Mouse (Mus musculus): ENCODE data around the gene Sh3kbp1. TPM values are rescaled to one million over a fixed set of nuclear protein-coding genes. Genes with fewer than 3 reads are reported as not detected.

The Sh3kbp1 gene
- total and polyA plus RNA-seq, 3 experiments, result 45.4 to 85.8 (median 48.2) TPM

DNA sequence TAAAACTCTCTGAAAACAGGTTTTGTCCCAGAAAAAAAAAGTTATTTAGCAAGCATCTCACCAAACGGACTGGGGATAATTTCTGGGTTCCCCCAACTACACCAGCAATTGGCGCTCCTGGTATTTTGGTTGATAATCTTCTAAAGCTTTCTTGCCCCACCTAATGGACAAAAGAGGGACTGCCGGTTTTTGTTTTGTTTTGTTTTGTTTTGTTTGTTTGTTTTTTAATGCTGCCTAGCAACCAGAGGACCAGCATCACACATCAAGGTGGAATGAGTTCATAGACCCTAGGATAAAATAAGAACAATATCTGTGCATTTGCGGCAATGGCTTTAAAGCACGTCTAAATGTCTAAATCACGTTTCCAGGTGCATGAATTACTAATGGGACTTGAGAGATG, 20.1 kb upstream of the Sh3kbp1 start:
- Histone ChIP-seq H3K9me3 (replicated peaks; ENCODE audit: low read length) (no peaks in the 10 kb centered on the region), H3K4me3 (replicated peaks in 1 of 3; ENCODE audit: low read depth in 2 of 3, low read length in 2 of 3, poor library complexity in 1 of 3) (no peak overlapping the region), H3K27ac (ENCODE audit: insufficient read depth, low read depth) (no peak overlapping the region), H3K9ac (ENCODE audit: insufficient read depth, low read depth) (no peak overlapping the region), H3K27me3 (replicated peaks) (no peaks in the 10 kb centered on the region), H3K4me2 (ENCODE audit: insufficient read depth, low read depth, poor library complexity, severe bottlenecking) (no peak overlapping the region), H3K79me2 (replicated peaks; ENCODE audit: control insufficient read depth, extremely low read depth, insufficient read depth, poor library complexity, severe bottlenecking) (no peaks in the 10 kb centered on the region), H3K36me3 (replicated peaks in 1 of 2; ENCODE audit: control insufficient read depth in 1 of 2, insufficient read depth in 1 of 2, low read length in 1 of 2) (no peaks in the 10 kb centered on the region), H3K4me1 (ENCODE audit: control insufficient read depth in 1 of 2, insufficient read depth in 2 of 2) (no peaks in the 10 kb centered on the region)
- dilution Hi-C loops (cut with MboI; ENCODE audit: extremely low pct_ligation_motif_present, extremely low pct_unique_long_range_greater_than_20kb, low sequenced_read_pairs) (no loop called here), in situ Hi-C loops (cut with MboI; ENCODE audit: low pct_ligation_motif_present, low pct_unique_long_range_greater_than_20kb, low sequenced_read_pairs) (loop anchor here (10.0 kb wide), 1 partner anchor 162 kb away; no protein-coding TSS in a partner anchor)
- no peak for TF ChIP-seq CHD1 (IDR thresholded peaks at IDR 0.05; ENCODE audit: low read depth, low read length)
- TF ChIP-seq RAD21 (IDR thresholded peaks at IDR 0.05; ENCODE audit: low read depth, low read length), result peak; percentile 66
- TF ChIP-seq SMC3 (IDR thresholded peaks at IDR 0.05; ENCODE audit: low read depth, low read length), result peak; percentile 44
- TF ChIP-seq ETS1 (conservative IDR thresholded peaks at IDR 0.05; ENCODE audit: low read depth, low read length), result no peak
- peak in 1 of 2 experiments; percentile 68; a peak in 2 of 4 replicates for TF ChIP-seq CTCF (conservative IDR thresholded peaks at IDR 0.05 in 1 of 2, IDR thresholded peaks at IDR 0.05 in 1 of 2; ENCODE audit: low read depth in 2 of 2, low read length in 2 of 2)
- peak; percentile 29 for DNase-seq (ENCODE audit: extremely low read depth)

- Histone ChIP-seq H3K4me1 (ENCODE audit: control insufficient read depth in 1 of 2, insufficient read depth in 2 of 2) (peaks cover 7 to 11% of the 10 kb centered on the region in 2 experiments), H3K27me3 (replicated peaks) (no peaks in the 10 kb centered on the region), H3K79me2 (replicated peaks; ENCODE audit: control insufficient read depth, extremely low read depth, insufficient read depth, poor library complexity, severe bottlenecking) (peaks cover 8% of the 10 kb centered on the region; the same call in 1 of the 2 replicates), H3K4me3 (replicated peaks in 1 of 3; ENCODE audit: low read depth in 2 of 3, low read length in 2 of 3, poor library complexity in 1 of 3) (peak overlapping the region in 2 of 3 experiments; percentile 65 to 66), H3K9ac (ENCODE audit: insufficient read depth, low read depth) (peak overlapping the region; percentile 30; the same call in 1 of the 2 replicates), H3K36me3 (replicated peaks in 1 of 2; ENCODE audit: control insufficient read depth in 1 of 2, insufficient read depth in 1 of 2, low read length in 1 of 2) (peaks cover 3 to 4% of the 10 kb centered on the region in 2 experiments), H3K9me3 (replicated peaks; ENCODE audit: low read length) (no peaks in the 10 kb centered on the region), H3K4me2 (ENCODE audit: insufficient read depth, low read depth, poor library complexity, severe bottlenecking) (peak overlapping the region; percentile 95), H3K27ac (ENCODE audit: insufficient read depth, low read depth) (no peak overlapping the region)
- dilution Hi-C loops (cut with MboI; ENCODE audit: extremely low pct_ligation_motif_present, extremely low pct_unique_long_range_greater_than_20kb, low sequenced_read_pairs), result no loop called here
- TF ChIP-seq ZC3H11A (IDR thresholded peaks at IDR 0.05; ENCODE audit: low read depth, low read length) (peak; percentile 67), MAFK (IDR thresholded peaks at IDR 0.05; ENCODE audit: insufficient replicate concordance, low read length) (no peak), CHD2 (IDR thresholded peaks at IDR 0.05; ENCODE audit: low read length) (no peak), RAD21 (IDR thresholded peaks at IDR 0.05; ENCODE audit: low read depth, low read length) (peak; percentile 80), CTCF (conservative IDR thresholded peaks at IDR 0.05 in 1 of 2, IDR thresholded peaks at IDR 0.05 in 1 of 2; ENCODE audit: low read depth in 2 of 2, low read length in 2 of 2) (peak in 1 of 2 experiments; percentile 73; a peak in 2 of 4 replicates), SMC3 (IDR thresholded peaks at IDR 0.05; ENCODE audit: low read depth, low read length) (peak; percentile 79)
- in situ Hi-C loops (cut with MboI; ENCODE audit: low pct_ligation_motif_present, low pct_unique_long_range_greater_than_20kb, low sequenced_read_pairs), result loop anchor here (10.0 to 25.0 kb wide), 4 partner anchors 136 to 488 kb away; no protein-coding TSS in a partner anchor
- DNase-seq (ENCODE audit: extremely low read depth), result peak; percentile 60
Observed at GRCm38 (mm10) chrX:159626208-159626906, 715 bp upstream of the Sh3kbp1 start.
